Mouse (Mus musculus) cerebellum, postnatal 10 days (tissue): ENCODE measurements around the gene Srgn.

Experiments used
- DNase-seq, 2 experiments: peaks; one replicate each; pipeline ENCODE4 v3.0.0; 2021; ENCODE audit warnings: mixed read lengths in 2 of 2

Gene Srgn

DNA sequence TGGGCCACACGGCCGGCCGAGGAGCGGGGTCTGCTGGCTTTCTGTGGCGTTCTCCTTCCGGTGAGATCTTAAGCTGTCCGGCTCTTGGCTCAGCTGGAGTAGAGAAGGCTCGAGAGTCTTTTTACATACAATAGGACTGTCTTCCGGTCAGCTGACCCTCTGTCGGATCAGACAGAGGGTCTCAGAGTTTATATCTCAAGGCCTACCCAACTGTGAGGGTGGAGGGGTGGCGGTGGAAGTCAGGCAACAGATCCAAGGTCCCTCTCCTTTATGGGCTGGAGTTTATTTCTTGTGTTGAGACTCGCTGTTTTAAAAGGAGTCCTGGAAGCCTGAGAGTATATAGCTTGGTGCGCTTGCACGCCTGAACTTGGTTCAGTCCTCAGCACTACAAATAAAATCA lies at the start of gene Srgn:
Gene Srgn, minus strand, starts transcription at position 101 of the 400 bp plus-strand sequence.
- no peak for DNase-seq

DNA sequence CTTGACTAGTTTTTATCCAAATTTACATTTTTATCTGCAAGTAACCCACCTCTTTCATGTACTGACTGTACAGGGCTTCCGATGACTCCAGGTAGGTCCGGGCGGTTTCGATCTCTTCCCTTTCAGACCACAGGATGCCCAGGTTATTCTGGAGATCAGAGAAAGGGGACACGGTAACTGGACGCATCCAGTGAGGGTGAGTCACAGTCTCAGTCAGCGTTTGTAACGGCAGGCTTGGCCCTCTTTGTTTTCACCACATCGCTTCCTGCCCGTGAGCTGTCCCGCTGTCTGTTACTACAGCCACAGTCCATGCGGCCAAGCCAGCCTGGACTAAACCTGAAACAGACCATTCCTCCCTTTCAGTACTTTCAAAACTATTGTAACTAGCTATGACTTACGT lies 47.8 kb upstream of the Srgn start:
- DNase-seq, result no peak

DNA sequence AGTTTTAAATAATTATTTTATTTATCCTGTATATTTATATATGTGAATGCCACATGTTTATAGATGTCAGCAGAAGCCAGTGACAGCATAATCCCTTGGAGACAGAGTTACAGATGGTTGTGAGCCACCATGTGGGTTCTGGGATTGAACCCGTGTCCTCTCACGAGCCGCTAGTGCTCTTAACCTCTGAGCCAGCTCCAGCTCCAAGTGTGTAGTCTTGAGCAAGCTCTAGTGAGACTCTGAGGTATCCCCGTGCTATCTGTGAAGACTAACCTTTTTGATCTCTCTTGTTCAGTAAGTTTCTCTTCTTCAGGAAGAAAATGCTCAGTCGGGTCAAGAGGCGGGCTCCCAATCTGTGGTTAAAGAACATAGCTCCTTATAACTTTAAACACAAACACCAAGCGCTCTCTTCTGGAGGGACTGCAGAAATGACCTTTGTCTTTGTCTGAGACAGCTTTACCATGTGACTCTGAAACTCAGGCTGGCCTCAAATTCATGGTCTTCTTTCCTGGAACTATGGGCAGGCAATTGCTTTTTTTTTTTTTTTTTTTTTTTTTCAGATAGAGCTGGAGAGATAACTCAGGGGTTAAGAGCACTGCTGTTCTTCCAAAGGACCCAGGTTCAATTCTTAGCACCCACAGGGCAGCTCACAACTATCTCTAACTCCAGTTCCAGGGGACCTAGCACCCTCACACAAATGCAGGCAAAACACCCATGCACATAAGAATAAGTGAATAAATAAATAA lies 43.0 kb upstream of the Srgn start:
- DNase-seq, result no peak

DNA sequence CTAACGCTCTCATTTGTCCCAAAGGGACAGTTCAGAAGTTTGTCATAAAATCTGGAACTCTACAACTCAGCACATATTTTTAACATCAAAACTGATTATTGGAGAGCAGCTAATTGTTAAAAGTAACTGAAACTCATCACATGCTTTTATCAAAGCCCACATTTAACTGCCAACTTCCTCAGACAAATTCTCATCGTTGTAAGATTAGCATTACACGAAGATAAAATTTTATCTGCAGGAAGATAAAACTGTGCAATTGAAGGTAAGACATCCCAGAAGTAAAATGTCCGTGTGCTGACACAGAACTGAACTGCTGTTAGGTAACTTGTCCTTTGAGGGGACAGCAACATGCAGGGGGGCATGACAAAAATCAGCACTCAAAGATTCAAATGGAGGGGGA lies 41.6 kb upstream of the Srgn start:
- no peak for DNase-seq

DNA sequence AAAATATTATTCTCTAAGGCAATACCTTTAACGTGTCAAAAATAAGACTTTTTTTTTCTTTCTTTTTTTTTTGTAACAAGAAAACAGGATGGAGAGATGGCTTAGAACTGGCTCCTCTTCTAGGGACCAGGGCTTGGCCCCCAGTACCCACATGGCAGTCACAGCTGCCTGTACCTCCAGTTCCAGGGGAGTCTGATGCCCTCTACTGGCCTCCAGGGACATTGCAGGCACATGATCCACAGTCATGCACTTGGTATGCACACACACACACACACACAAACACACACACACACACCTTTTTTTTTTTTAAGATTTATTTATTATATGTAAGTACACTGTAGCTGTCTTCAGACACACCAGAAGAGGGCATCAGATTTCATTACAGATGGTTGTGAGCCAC lies 30.5 kb upstream of the Srgn start:
- DNase-seq, result peak; percentile 20 to 26

DNA sequence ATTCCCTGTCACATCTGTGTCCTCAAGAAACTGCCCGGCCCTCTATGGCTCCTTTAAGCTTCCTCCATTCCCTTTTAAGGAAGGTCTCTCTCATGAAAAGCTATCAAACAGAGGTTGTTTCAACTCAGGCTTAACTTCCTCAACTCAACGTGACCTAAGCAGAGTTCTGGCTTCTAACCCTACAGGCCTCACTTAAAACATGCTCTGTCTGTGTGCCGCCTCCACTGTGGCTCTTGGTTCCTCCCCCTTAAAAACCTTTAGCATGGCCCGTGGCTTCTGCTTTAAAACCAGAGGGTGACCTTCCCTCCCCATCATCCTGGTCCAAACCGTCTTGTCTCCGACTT lies 29.3 kb upstream of the Srgn start:
- no peak for DNase-seq

DNA sequence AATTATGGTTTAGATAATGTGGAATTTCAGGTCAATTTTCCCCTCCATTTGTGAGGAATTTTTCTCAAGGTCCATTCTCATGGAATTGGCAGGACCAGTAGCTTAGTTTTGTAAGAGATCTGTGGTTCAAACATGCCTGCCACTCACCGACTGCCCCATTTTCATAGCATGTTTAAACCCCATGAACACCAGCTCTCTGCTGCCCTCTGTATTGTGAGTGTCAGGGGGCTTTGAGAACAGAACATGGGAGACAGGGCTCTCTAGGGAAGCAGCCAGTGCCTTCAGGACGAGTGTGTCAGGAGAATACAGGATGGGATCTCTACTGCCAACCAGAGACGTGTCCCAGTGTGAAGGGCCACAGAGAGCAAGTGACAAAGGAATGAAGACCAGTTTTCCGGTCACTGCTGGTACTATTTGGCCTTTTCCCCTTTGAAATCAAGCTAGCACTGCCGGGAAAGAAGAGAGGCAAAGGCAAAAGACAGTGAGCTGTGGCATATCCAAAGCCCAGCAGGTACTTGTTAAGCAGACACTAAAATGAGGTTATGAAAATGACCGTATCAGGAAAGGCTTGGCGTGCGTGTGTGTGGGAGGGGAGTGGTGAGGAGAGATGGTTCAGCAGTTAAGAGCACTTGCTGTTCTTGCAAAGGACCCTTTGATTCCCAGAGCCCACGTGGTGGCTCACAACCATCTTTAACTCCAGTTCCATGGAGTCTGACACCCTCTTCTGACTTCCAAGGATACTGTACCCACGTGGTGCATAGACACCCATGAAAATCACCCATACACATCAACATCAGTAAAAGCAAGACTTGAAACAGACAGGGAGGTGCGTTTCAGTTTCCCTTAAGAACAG lies 28.7 kb upstream of the Srgn start:
- DNase-seq, result no peak

DNA sequence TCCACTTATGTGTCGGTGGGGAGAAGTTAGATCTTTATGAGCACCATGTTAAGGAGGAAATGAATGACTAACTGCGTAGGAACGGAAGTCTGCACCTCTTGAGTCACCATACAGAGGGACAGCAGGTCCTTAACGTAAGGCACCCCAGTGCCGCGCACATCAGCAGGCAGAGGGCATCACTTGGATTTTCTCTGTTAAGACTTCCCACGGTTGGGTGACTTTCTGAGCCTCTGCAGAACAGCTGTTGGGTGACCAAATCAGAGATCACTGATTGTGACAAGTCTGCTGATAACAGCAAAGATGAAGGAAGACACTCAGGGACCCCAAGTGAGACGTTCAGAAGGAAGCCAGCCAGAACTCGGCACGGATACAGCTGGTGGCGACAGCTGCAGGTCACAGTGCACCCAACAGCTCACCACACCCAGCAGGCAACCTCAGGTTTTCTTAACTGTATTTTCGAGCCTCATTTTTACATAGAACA lies 26.4 kb upstream of the Srgn start:
- no peak for DNase-seq

DNA sequence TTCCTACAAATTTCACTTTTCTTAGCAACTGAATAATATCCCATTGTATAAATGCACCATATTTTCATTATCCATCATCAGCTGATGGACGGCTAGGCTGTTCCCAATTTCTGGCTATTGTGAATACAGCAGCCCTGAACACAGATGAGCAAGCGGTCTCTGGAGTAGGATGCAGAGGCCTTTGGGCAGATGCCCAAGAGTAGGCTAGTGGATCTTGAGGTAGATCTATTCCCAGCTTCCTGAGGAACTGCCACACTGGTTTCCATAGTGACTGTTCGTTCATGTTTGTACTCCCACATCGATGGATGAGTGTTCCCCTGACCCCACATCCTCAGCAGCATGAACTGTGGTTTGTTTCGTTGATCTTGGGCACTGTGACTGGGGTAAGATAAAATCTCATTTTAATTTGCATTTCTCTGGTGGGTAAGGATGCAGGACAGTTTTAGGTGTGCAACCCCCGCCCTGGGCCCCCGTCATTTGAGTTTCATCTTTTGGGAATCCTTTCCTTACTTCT lies 23.6 kb upstream of the Srgn start:
- no peak for DNase-seq

DNA sequence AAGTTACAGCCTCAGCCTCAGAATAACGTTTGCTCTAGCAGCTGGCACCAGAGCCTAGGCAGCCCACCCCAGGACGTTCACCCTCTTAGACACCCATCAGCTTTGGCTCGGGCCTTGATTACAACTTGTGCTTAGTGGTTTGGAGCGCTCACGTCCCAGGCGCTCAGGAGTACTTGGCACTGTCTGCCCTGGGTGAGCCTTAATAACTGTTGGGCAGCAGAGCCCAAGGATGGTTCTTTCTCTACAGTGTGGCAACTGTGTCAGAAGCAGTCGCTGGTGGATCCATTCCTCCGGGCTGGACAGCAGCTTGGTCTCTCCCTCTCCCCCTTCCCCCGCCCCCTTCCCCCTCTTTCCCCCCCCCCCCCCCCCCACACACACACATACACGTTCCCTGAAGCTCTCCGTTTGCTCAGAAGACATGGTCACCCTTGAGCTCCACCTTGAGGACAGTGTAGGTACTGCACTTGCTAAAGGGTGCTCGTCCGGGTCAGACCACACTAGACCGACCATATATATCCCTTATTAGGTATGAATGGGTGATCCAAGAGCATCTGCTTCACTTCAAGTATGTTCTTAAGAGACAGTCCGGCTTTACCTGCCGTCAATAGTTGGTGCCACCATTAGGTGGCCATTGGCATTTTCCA lies 22.4 kb upstream of the Srgn start:
- peak; percentile 82 to 87 for DNase-seq

DNA sequence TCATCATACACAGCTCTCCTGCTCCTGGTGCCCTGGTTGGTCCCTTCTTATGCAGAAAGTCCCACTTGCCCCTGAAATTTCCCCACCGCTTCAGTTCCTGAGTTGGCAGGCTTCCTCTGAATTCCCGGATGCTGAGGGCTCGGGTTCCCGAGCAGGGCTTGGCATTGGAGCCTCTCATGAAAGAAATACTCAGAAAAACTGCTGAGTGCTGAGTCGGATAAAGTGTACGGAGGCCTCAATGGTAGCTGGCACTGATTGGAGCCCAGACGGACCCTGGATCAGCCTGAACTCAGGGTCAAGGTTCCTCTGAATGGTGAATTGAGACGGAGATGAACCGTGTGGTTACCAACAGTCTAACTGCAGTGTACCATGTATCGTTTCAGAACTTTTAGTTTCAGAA lies 19.2 kb upstream of the Srgn start:
- peak; percentile 6 to 11 for DNase-seq

DNA sequence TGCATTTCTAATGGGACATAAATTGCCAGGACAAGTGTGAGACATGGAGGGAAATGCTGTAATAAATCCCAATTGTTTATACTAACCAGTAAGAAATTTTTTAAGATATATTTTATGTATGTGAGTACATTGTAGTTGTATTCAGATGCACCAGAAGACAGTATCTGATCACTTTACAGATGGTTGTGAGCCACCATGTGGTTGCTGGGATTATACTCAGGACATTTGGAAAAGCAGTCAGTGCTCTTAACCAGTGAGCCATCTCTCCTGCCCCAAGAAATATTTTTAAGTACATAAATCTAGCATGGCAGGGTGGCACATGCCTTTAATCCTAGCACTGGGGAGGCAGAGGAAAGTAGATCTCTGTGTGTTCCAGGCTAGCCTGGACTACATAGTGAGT lies 18.5 kb upstream of the Srgn start:
- DNase-seq, result no peak

DNA sequence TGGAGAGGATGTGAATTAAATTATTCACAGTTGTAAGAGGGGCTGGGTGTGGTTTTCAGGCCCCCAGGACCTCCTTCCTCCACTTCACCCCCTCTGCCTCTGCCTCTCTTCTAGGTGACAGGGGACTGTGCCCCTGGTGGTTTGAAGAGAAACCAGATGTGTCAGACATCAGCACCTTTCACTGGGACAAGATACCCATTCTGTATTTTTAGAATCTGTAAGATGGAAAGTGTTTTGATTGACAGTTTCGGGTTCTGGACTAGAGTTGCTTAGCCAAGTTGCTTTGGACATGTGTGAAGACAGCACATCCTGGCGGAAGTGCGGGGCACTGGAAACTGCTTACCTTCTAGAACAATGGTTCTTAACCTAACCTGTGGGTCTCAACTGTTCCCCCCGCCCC lies 17.1 kb upstream of the Srgn start:
- DNase-seq, result no peak

DNA sequence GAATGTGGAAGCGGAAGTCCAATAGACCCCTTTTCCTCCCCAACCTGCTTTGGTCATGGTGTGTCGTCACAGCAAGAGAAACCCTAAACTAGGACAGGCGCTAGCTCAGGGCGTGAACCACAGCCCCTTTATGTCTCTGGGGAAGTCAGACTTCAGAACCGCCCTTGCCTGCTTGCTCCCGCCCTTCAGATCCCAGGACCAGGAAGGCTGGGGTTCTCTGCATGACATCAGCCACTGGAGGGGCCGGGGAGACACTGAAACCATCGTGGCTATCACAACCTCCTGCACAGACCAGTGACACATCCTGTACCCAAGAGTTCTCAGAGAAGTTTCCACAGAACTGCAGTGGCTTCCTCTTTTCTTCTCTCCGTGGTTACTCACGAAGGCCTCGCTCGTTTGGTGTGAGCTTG lies 16.2 kb upstream of the Srgn start:
- no peak for DNase-seq

DNA sequence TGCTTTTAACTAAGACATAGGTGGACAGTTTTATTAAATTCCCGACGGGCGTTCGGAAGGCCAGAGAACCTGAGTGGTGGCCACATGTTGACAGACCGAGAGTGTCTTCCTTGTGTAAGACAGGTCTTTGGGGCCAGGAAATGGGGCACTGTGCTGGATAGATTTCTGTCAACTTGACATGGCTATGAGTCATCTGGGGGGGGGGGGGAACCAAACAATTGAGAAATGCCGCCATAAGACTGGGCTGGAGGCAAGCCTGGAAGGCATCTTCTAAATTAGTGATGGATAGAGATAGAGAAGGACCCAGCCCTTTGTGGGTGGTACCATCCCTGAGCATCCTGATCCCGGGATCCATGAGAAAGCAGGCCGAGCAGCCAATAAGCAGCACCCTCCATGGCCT lies 15.7 kb upstream of the Srgn start:
- DNase-seq, result no peak

DNA sequence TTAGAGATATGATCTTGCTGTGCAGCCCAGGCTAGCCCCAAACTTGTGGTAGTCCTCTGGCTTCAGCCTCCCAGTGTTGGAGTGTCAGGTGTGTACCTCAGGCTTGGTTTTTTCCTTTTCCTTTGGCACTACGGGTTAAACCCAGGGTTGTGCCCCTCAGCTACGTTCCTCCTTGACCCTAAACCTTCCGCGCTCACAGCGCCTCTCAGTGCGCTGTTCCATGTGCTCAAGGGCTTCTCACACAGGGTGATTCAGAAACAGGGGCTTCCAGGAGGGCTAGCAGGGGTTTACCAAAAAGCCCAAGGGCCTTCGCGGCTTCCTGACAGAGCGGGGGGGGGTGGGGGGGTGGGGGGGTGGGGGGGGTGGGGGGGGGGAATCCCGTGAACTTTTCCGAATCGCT lies 15.3 kb upstream of the Srgn start:
- no peak for DNase-seq

DNA sequence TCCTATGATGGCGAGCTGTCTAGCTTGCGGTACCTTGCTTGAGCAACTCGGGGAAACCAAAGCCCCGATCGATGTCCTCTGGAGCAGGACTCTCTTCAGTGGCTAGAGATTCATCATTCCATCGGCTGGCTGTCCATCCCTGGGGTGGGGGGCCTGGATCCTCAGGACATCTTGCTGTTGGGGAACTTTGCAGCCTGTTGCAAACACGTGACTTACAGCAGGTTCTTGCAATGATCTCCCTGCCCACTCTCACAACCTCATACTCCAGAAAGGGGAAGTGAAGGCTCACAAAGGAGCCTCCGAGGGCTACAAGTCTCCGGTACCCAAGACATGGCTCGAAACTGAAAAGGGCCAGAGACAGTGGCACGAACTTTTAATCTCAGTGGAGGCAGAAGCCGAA lies 14.2 kb upstream of the Srgn start:
- DNase-seq, result no peak

DNA sequence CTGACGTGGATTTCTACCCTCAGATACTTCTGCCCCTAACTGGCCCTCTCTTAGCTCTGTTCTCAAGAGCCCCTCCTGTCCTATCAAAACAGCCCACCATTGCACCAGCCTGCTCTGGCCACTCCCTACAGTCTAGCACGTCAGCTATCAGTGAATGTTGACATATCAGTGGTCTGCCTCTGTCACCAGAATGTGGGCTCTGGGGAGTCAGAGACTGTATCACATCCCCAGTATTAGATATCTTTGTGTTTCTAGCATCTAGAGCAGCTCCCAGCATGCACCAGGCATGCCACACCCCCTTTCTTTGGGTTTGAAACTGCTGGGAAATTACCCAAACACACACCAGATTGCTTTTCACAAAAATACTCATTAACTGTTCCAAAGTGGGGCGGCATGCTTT lies 13.5 kb upstream of the Srgn start:
- no peak for DNase-seq

DNA sequence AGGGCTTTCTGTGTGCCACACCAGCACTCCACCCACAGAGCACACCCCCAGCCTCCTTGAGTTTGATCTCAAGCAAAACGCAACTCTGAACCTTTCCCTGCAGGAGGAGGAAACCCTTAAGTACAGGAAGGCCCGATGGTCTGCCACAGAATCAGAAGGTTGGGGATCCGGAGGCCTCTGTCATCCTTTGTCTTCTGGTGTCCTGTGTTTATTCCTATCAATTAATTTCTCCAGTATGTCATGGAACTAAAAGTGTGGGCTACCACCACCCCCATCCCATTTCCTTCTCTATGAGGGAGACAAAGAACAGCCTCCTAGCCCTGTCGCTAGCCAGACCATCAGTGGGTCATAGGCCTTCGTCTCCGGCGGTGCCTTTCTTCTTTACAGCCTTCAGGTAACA lies 7.3 kb upstream of the Srgn start:
- no peak for DNase-seq

DNA sequence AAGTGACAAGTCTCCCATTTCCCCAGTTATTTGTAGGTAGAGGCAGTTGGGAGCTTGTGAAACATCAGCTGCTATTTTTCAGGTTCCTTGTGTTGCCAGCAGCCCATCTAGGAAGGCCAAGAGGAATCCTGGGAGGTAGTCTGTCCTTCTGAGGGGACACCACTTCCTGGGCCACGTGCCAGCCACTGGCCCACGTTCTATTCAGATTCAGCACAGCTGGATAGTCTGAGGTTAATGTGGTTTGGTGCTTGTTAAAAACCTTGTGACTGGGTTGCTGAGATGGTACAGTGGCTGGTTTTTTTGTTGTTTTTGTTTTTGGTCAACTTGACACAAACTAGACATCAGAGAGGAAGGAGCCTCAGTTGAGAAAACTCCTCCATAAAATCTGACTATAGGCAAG lies 5.6 kb upstream of the Srgn start:
- DNase-seq, result no peak

DNA sequence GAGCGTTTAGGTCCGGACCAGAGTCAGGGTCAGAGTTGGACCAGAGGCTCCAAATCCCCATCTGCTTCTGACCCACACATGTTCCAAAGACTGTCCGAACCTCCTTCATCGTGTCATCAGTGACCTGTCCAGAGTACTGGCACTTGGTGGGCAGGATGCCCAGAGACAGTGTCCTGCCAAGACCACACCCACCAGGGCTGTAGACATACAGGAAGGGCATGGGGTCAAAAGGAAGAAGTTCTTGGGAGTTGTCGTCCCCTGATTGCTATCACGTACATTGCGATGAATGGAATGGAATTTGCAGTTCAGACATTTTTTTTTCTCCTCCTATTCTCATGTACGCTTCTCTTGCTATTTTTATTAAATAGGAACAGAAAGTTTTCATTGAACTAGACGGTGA lies 2.9 kb upstream of the Srgn start:
- peak in 1 of 2 experiments; percentile 34 for DNase-seq

DNA sequence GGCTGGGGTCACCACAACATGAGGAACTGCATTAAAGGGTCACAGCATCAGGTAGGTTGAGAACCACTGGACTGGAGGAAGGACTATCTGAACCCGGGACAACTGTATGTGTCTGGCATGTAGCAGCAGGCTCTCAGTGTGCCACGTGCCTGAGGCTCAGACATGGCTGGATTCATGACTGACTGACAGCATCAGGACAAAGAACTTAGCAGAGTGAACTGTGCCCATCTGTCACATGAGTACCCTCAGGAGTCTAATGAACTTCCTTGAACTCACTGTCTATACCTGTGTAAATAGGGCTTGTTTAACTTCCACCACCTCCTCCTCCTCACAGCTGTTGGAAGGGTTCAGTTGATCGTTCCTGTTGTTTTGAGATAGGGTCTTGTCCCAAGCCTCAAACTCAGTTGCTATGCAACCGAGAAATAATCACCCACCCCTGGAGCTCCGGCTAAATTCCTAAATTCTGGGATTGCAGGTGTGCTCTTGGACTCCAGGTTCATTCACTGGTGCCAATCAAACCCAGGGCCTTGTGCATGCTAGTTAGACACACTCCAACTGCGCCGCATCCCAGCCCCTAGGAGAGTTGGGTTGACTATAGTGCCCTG lies 4.8 kb downstream of the Srgn start:
- DNase-seq, result no peak

DNA sequence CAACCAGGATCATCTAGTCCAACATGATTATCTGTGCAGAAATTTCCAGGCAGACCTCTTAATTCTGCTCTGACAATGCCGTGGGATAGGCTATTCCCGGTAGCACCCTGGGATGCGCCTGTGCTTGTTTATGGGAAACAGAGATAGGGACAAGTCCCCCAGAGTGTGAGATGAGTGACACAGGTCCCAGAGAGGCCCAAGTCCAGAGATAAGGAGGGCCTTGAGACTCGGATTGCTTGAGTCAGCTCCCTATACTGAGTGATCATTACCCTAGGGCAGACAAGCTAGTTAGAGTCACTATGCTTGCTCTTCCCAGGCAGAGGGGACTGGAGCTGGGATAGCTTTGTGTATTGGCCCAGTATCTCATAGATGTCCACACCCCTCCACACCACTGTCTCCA lies 5.5 kb downstream of the Srgn start:
- DNase-seq, result no peak
